Mouse (Mus musculus): Measurements from ENCODE around the gene Iqschfp. TPM values are rescaled to one million over a fixed set of nuclear protein-coding genes. Genes with fewer than 3 reads are reported as not detected.
"Not testable (repeated sequence)": the region's sequence is repeated elsewhere in the genome, so short reads cannot be mapped to it uniquely, and the experiment has no call there.

Gene Iqschfp
- polyA plus RNA-seq, 1 experiment from 2014 or later = not detected

GRCm38 (mm10) chr3:68096724-68097431 is 204.8 kb downstream of the Iqschfp start:
- WGBS = 61% methylated on average over 4 of the region's 4 CpGs
- no peaks in the 10 kb centered on the region for H3K36me3 ChIP-seq
- H3K4me2 ChIP-seq = no peak overlapping the region
- no peaks in the 10 kb centered on the region for H3K4me1 ChIP-seq
- no peaks in the 10 kb centered on the region for H3K9me3 ChIP-seq
- no peak overlapping the region for H3K27ac ChIP-seq
- no peak overlapping the region for H3K9ac ChIP-seq
- no peak for ATAC-seq (ENCODE audit: borderline replicate concordance, extremely low read depth, low FRiP score, low TSS enrichment)
- no peak overlapping the region for H3K4me3 ChIP-seq
- H3K27me3 ChIP-seq = no peaks in the 10 kb centered on the region

- H3K27me3 ChIP-seq; H3K9ac ChIP-seq; H3K4me3 ChIP-seq; H3K4me2 ChIP-seq; H3K9me3 ChIP-seq; H3K4me1 ChIP-seq; H3K36me3 ChIP-seq; H3K27ac ChIP-seq; ATAC-seq (ENCODE audit: borderline replicate concordance, extremely low read depth, low FRiP score, low TSS enrichment): not testable (repeated sequence)
- 76% methylated on average over 6 of the region's 6 CpGs for WGBS
These were observed 207.5 kb downstream of the Iqschfp start for GRCm38 (mm10) chr3:68099561-68099960.

GRCm38 (mm10) chr3:68101343-68101742 is 209.3 kb downstream of the Iqschfp start:
- no peaks in the 10 kb centered on the region for H3K4me1 ChIP-seq
- H3K9me3 ChIP-seq = no peaks in the 10 kb centered on the region
- no peak overlapping the region for H3K27ac ChIP-seq
- H3K4me3 ChIP-seq = no peak overlapping the region
- H3K4me2 ChIP-seq = no peak overlapping the region
- 54% methylated on average over 4 of the region's 4 CpGs for WGBS
- no peak for ATAC-seq (ENCODE audit: borderline replicate concordance, extremely low read depth, low FRiP score, low TSS enrichment)
- no peak overlapping the region for H3K9ac ChIP-seq
- no peaks in the 10 kb centered on the region for H3K27me3 ChIP-seq
- no peaks in the 10 kb centered on the region for H3K36me3 ChIP-seq

GRCm38 (mm10) chr3:68105081-68105685 is 213.2 kb downstream of the Iqschfp start:
- no peak overlapping the region for H3K4me3 ChIP-seq
- H3K4me1 ChIP-seq = no peaks in the 10 kb centered on the region
- H3K36me3 ChIP-seq = no peaks in the 10 kb centered on the region
- H3K9me3 ChIP-seq = no peaks in the 10 kb centered on the region
- ATAC-seq (ENCODE audit: borderline replicate concordance, extremely low read depth, low FRiP score, low TSS enrichment) = no peak
- H3K9ac ChIP-seq = no peak overlapping the region
- H3K27ac ChIP-seq = no peak overlapping the region
- no peak overlapping the region for H3K4me2 ChIP-seq
- WGBS = 62% methylated on average over 2 of the region's 2 CpGs
- H3K27me3 ChIP-seq = no peaks in the 10 kb centered on the region

- ATAC-seq (ENCODE audit: borderline replicate concordance, extremely low read depth, low FRiP score, low TSS enrichment) = no peak
- Histone ChIP-seq H3K36me3 (no peaks in the 10 kb centered on the region), H3K4me3 (no peak overlapping the region), H3K4me1 (no peaks in the 10 kb centered on the region), H3K27me3 (no peaks in the 10 kb centered on the region), H3K27ac (no peak overlapping the region), H3K9ac (no peak overlapping the region), H3K4me2 (no peak overlapping the region), H3K9me3 (no peaks in the 10 kb centered on the region)
- 38% methylated on average over 5 of the region's 5 CpGs for WGBS
These were observed 229.3 kb downstream of the Iqschfp start for GRCm38 (mm10) chr3:68121338-68121737.

GRCm38 (mm10) chr3:68126284-68126856 is 234.3 kb downstream of the Iqschfp start:
- no peaks in the 10 kb centered on the region for H3K4me1 ChIP-seq
- H3K27me3 ChIP-seq = no peaks in the 10 kb centered on the region
- no peaks in the 10 kb centered on the region for H3K9me3 ChIP-seq
- H3K9ac ChIP-seq = no peak overlapping the region
- ATAC-seq (ENCODE audit: borderline replicate concordance, extremely low read depth, low FRiP score, low TSS enrichment) = no peak
- WGBS = 69% methylated on average over 6 of the region's 6 CpGs
- H3K36me3 ChIP-seq = no peaks in the 10 kb centered on the region
- no peak overlapping the region for H3K27ac ChIP-seq
- H3K4me2 ChIP-seq = no peak overlapping the region
- H3K4me3 ChIP-seq = no peak overlapping the region

DNA sequence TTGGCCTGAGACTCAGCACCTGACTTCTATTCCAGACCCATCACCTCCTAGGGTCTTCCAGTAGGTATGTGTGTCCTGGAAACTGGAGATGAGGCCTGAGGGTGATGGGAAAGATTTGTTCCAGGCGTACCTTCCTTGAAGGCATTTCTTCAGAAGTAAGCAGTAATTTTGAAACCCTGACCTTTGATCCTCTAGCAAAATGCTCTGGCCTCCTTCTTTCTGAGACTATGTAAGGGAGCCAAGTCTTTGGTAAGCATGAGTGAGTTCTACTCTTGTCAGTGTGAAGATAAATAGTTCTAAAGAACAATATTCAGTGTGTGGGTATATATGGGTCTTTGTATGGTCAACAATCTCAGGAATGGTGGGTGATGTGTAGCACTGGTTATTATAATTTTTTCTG is 238.4 kb downstream of the Iqschfp start:
- no peak overlapping the region for H3K4me3 ChIP-seq
- H3K36me3 ChIP-seq = no peaks in the 10 kb centered on the region
- H3K4me2 ChIP-seq = no peak overlapping the region
- no peaks in the 10 kb centered on the region for H3K9me3 ChIP-seq
- WGBS = 64% methylated on average over 1 of the region's 1 CpGs
- no peak overlapping the region for H3K27ac ChIP-seq
- no peak for ATAC-seq (ENCODE audit: borderline replicate concordance, extremely low read depth, low FRiP score, low TSS enrichment)
- no peak overlapping the region for H3K9ac ChIP-seq
- H3K27me3 ChIP-seq = no peaks in the 10 kb centered on the region
- H3K4me1 ChIP-seq = no peaks in the 10 kb centered on the region

- H3K36me3 ChIP-seq = no peaks in the 10 kb centered on the region
- no peak overlapping the region for H3K27ac ChIP-seq
- H3K9me3 ChIP-seq = no peaks in the 10 kb centered on the region
- H3K4me3 ChIP-seq = no peak overlapping the region
- no peak overlapping the region for H3K4me2 ChIP-seq
- WGBS = 79% methylated on average over 5 of the region's 5 CpGs
- no peaks in the 10 kb centered on the region for H3K4me1 ChIP-seq
- ATAC-seq (ENCODE audit: borderline replicate concordance, extremely low read depth, low FRiP score, low TSS enrichment) = no peak
- no peak overlapping the region for H3K9ac ChIP-seq
- H3K27me3 ChIP-seq = no peaks in the 10 kb centered on the region
These were observed 247.0 kb downstream of the Iqschfp start for GRCm38 (mm10) chr3:68138833-68139627.

GRCm38 (mm10) chr3:68150688-68151087 is 258.7 kb downstream of the Iqschfp start:
- Histone ChIP-seq H3K4me1 (no peaks in the 10 kb centered on the region), H3K4me2 (no peak overlapping the region), H3K9ac (no peak overlapping the region), H3K9me3 (no peaks in the 10 kb centered on the region), H3K27me3 (no peaks in the 10 kb centered on the region), H3K27ac (no peak overlapping the region), H3K4me3 (no peak overlapping the region), H3K36me3 (no peaks in the 10 kb centered on the region)
- no peak for ATAC-seq (ENCODE audit: borderline replicate concordance, extremely low read depth, low FRiP score, low TSS enrichment)
- 66% methylated on average over 8 of the region's 8 CpGs for WGBS

GRCm38 (mm10) chr3:68160175-68160574 is 268.1 kb downstream of the Iqschfp start:
- 65% methylated on average over 1 of the region's 1 CpGs for WGBS
- H3K9me3 ChIP-seq = no peaks in the 10 kb centered on the region

DNA sequence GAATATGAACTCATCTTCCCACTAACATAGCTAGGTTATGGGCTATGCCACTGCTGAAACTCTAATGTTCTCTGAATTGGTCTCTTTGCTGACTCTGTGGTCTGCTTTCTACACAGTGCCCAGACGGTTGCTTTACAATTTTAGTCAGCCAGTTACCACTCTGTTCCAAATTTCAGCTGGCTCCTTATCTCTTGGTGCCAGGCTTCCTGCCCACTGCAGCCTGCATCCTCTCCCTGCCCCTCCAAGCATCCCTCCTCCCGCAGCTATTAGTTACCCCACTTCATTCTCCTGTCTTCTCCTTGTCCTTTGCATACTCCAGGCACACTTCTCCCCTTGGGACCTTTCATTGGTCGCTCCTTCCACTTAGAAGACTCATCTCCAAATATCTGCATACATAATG is 268.7 kb downstream of the Iqschfp start:
- Histone ChIP-seq H3K36me3 (no peaks in the 10 kb centered on the region), H3K27ac (no peak overlapping the region), H3K4me3 (no peak overlapping the region), H3K4me2 (no peak overlapping the region), H3K9ac (no peak overlapping the region), H3K4me1 (no peaks in the 10 kb centered on the region), H3K27me3 (no peaks in the 10 kb centered on the region), H3K9me3 (no peaks in the 10 kb centered on the region)
- no peak for ATAC-seq (ENCODE audit: borderline replicate concordance, extremely low read depth, low FRiP score, low TSS enrichment)
- whole genome bisulfite sequencing = 64% methylated on average over 3 of the region's 3 CpGs

More at GRCm38 (mm10) chr3:68160175-68160574, 268.1 kb downstream of the Iqschfp start:
- Histone ChIP-seq H3K4me3 (no peak overlapping the region), H3K36me3 (no peaks in the 10 kb centered on the region), H3K9ac (no peak overlapping the region), H3K27ac (no peak overlapping the region), H3K4me2 (no peak overlapping the region), H3K4me1 (no peaks in the 10 kb centered on the region), H3K27me3 (no peaks in the 10 kb centered on the region)
- ATAC-seq (ENCODE audit: borderline replicate concordance, extremely low read depth, low FRiP score, low TSS enrichment) = no peak

- H3K27me3 ChIP-seq = no peaks in the 10 kb centered on the region
- WGBS = 73% methylated on average over 1 of the region's 1 CpGs
- H3K4me1 ChIP-seq = no peaks in the 10 kb centered on the region
- ATAC-seq (ENCODE audit: borderline replicate concordance, extremely low read depth, low FRiP score, low TSS enrichment) = no peak
- no peak overlapping the region for H3K27ac ChIP-seq
- H3K4me3 ChIP-seq = no peak overlapping the region
- no peaks in the 10 kb centered on the region for H3K9me3 ChIP-seq
- H3K4me2 ChIP-seq = no peak overlapping the region
- H3K36me3 ChIP-seq = no peaks in the 10 kb centered on the region
- no peak overlapping the region for H3K9ac ChIP-seq
These were observed 286.2 kb downstream of the Iqschfp start for GRCm38 (mm10) chr3:68178248-68178647.
